Mouse (Mus musculus) lung, embryonic 16.5 days (tissue): Measurements from ENCODE around the gene Pafah2. TPM values are rescaled to one million over a fixed set of nuclear protein-coding genes. Genes with fewer than 3 reads are reported as not detected.

Experiments used
- ATAC-seq: fragments of 200-750 bp; cut with Nextera tagmentation; 2 replicates; pipeline ENCODE4 v1.8.0; 2017; ENCODE audit warnings: low read depth, mild to moderate bottlenecking, moderate library complexity
- H3K27ac ChIP-seq: fragments of 300-500 bp; sonication (generic); 2 replicates; pipeline ENCODE4 v1.5.1; 2014; ENCODE audit warnings: mild to moderate bottlenecking, control low read depth, low read length
- H3K27me3 ChIP-seq: fragments of 300-500 bp; sonication (generic); 2 replicates; pipeline ENCODE4 v1.6.1; 2014; ENCODE audit warnings: low read depth, low read length, mixed read lengths; ENCODE audit not compliant: control insufficient read depth, insufficient read depth
- H3K36me3 ChIP-seq: fragments of 300-500 bp; sonication (generic); 2 replicates; pipeline ENCODE4 v1.6.1; 2014; ENCODE audit warnings: low read length; ENCODE audit not compliant: control insufficient read depth, insufficient read depth
- H3K4me1 ChIP-seq: fragments of 300-500 bp; sonication (generic); replicated peaks from 2 replicates; pipeline ENCODE4 v1.6.1; 2014; ENCODE audit warnings: low read length, mixed read lengths; ENCODE audit not compliant: control insufficient read depth, insufficient read depth
- H3K4me2 ChIP-seq: fragments of 300-500 bp; sonication (generic); 2 replicates; pipeline ENCODE4 v1.6.1; 2014; ENCODE audit warnings: low read depth, low read length, control low read depth
- H3K4me3 ChIP-seq: fragments of 300-500 bp; sonication (generic); 2 replicates; pipeline ENCODE4 v1.5.1; 2014; ENCODE audit warnings: mild to moderate bottlenecking, low read length, control low read depth
- H3K9ac ChIP-seq: fragments of 300-500 bp; sonication (generic); 2 replicates; pipeline ENCODE4 v1.6.1; 2014; ENCODE audit warnings: low read length, control low read depth
- H3K9me3 ChIP-seq: fragments of 300-500 bp; sonication (generic); 2 replicates; pipeline ENCODE4 v1.6.1; 2016; ENCODE audit warnings: low read length; ENCODE audit not compliant: control insufficient read depth
- WGBS: fragments of 180-500 bp; shearing (Covaris S2); extraction: QIAGEN DNeasy Blood & Tissue Kit; methylation state at CpG from one replicate; pipeline ENCODE4 v1.1.7; 2014; 5-methylcytosine and 5-hydroxymethylcytosine counted together
- polyA plus RNA-seq: library from polyadenylated mRNA; unstranded; fragments of >200 nt; fragmentation: Nextera tagmentation; extraction: Ambion mirVana; gene quantifications from 2 replicates; pipeline ENCODE4 v1.2.1, GENCODE M21; 2015

Gene Pafah2
- polyA plus RNA-seq, 1 experiment from 2014 or later: 14.3 TPM

GRCm38 (mm10) chr4:134388397-134388796 is 7.7 kb upstream of the Pafah2 start:
- Histone ChIP-seq H3K4me3 (no peak overlapping the region), H3K9me3 (no peaks in the 10 kb centered on the region), H3K4me2 (no peak overlapping the region), H3K36me3 (no peaks in the 10 kb centered on the region), H3K27me3 (no peaks in the 10 kb centered on the region), H3K4me1 (peaks cover 3% of the 10 kb centered on the region), H3K9ac (no peak overlapping the region), H3K27ac (no peak overlapping the region)
- ATAC-seq: no peak
- WGBS: 8% methylated on average over 5 of the region's 5 CpGs

- Histone ChIP-seq H3K9me3 (no peaks in the 10 kb centered on the region), H3K27me3 (no peaks in the 10 kb centered on the region), H3K4me1 (peaks cover 3% of the 10 kb centered on the region), H3K36me3 (no peaks in the 10 kb centered on the region), H3K27ac (no peak overlapping the region), H3K9ac (no peak overlapping the region), H3K4me2 (no peak overlapping the region), H3K4me3 (no peak overlapping the region)
- no peak for ATAC-seq
- WGBS: 96% methylated on average over 1 of the region's 1 CpGs
Observed at GRCm38 (mm10) chr4:134391636-134392035, 4.5 kb upstream of the Pafah2 start.

GRCm38 (mm10) chr4:134392595-134392994 is 3.5 kb upstream of the Pafah2 start:
- H3K27ac ChIP-seq: peak overlapping the region; percentile 59

DNA sequence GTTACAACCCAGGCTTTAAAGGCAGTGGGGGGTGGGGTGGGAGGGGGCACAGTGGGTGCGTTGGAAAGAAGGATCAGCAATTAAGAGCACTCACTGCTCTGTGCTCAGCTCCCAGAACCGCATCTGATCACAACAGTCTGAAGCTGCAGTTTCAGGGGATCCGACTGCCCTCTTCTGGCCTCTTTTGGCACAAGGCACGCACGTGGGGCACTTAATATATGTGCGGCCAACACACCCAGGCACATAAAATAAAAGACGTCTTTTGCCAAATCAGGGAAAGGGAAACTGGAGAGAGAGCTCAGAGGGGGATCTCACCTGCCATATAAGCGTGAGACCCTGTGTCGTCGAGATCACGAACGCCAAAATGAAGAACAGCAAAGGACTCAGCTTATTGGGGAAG is 3.1 kb upstream of the Pafah2 start:
- no peak for ATAC-seq
- Histone ChIP-seq H3K27ac (no peak overlapping the region), H3K9me3 (no peaks in the 10 kb centered on the region), H3K9ac (no peak overlapping the region), H3K4me2 (0 out of 2 replicates have a peak overlapping the region, but pooled peaks have one; percentile 5), H3K4me1 (peaks cover 9% of the 10 kb centered on the region), H3K36me3 (no peaks in the 10 kb centered on the region), H3K27me3 (no peaks in the 10 kb centered on the region), H3K4me3 (no peak overlapping the region)
- 12% methylated on average over 12 of the region's 12 CpGs for WGBS

More at GRCm38 (mm10) chr4:134392595-134392994, 3.5 kb upstream of the Pafah2 start:
- Histone ChIP-seq H3K4me1 (peaks cover 9% of the 10 kb centered on the region), H3K4me3 (no peak overlapping the region), H3K4me2 (peak overlapping the region; percentile 30; the same call in 1 of the 2 replicates), H3K36me3 (no peaks in the 10 kb centered on the region), H3K9me3 (no peaks in the 10 kb centered on the region), H3K27me3 (no peaks in the 10 kb centered on the region), H3K9ac (no peak overlapping the region)
- 11% methylated on average over 8 of the region's 8 CpGs for WGBS
- peak; percentile 50; the same call in 1 of the 2 replicates for ATAC-seq

- WGBS: 90% methylated on average over 7 of the region's 7 CpGs
- Histone ChIP-seq H3K9me3 (no peaks in the 10 kb centered on the region), H3K4me1 (peaks cover 9% of the 10 kb centered on the region), H3K4me2 (no peak overlapping the region), H3K4me3 (no peak overlapping the region), H3K27me3 (no peaks in the 10 kb centered on the region), H3K27ac (no peak overlapping the region), H3K36me3 (no peaks in the 10 kb centered on the region), H3K9ac (no peak overlapping the region)
- no peak for ATAC-seq
Observed at GRCm38 (mm10) chr4:134395142-134395541, 978 bp upstream of the Pafah2 start.

- peak overlapping the region; percentile 93 for H3K27ac ChIP-seq
- H3K27me3 ChIP-seq: no peaks in the 10 kb centered on the region
- no peaks in the 10 kb centered on the region for H3K36me3 ChIP-seq
- no peaks in the 10 kb centered on the region for H3K9me3 ChIP-seq
- 14% methylated on average over 7 of the region's 7 CpGs for WGBS
- H3K4me1 ChIP-seq: peaks cover 15% of the 10 kb centered on the region
- H3K9ac ChIP-seq: peak overlapping the region; percentile 40
- H3K4me2 ChIP-seq: peak overlapping the region; percentile 93
- peak overlapping the region; percentile 70 for H3K4me3 ChIP-seq
- ATAC-seq: peak; percentile 36; the same call in 1 of the 2 replicates
Observed at GRCm38 (mm10) chr4:134397121-134397520, 1.0 kb downstream of the Pafah2 start.

GRCm38 (mm10) chr4:134397732-134398131 is 1.6 kb downstream of the Pafah2 start:
- H3K4me1 ChIP-seq: peaks cover 19% of the 10 kb centered on the region
- no peak for ATAC-seq
- H3K9me3 ChIP-seq: no peaks in the 10 kb centered on the region
- 80% methylated on average over 9 of the region's 9 CpGs for WGBS
- peak overlapping the region; percentile 93 for H3K27ac ChIP-seq
- no peaks in the 10 kb centered on the region for H3K36me3 ChIP-seq
- H3K27me3 ChIP-seq: no peaks in the 10 kb centered on the region
- no peak overlapping the region for H3K4me3 ChIP-seq
- H3K9ac ChIP-seq: no peak overlapping the region
- peak overlapping the region; percentile 93 for H3K4me2 ChIP-seq

DNA sequence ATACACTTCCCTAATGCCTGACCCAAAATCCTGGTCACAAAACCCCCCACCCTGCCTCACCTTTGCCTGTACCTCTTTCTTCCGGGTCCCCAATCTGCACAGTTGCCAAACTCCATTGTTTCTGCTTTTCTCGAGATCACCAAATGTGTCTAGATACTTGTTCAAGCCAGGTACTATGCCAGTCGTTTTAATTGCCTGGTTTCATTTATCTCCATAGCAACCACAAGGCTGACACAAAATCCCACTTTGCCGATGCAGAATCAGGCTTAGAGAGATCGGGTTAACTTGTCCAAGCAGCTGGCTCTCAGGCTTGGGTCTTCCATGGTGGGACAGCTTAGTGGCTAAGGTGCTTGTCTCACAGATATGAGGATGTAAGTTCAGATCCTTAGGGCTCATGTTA is 4.1 kb downstream of the Pafah2 start:
- Histone ChIP-seq H3K27ac (no peak overlapping the region), H3K4me3 (no peak overlapping the region), H3K9me3 (no peaks in the 10 kb centered on the region), H3K4me2 (no peak overlapping the region), H3K4me1 (peaks cover 21% of the 10 kb centered on the region), H3K36me3 (no peaks in the 10 kb centered on the region), H3K9ac (no peak overlapping the region), H3K27me3 (no peaks in the 10 kb centered on the region)
- no peak for ATAC-seq
- WGBS: 29% methylated on average over 5 of the region's 5 CpGs

GRCm38 (mm10) chr4:134401181-134401661 is 5.1 kb downstream of the Pafah2 start:
- 4% methylated on average over 19 of the region's 19 CpGs for WGBS

More at GRCm38 (mm10) chr4:134401181-134401661, 5.1 kb downstream of the Pafah2 start:
- H3K9ac ChIP-seq: peak overlapping the region; percentile 53
- H3K4me1 ChIP-seq: peaks cover 21% of the 10 kb centered on the region
- peak overlapping the region; percentile 77 for H3K4me2 ChIP-seq
- peak overlapping the region; percentile 41 for H3K4me3 ChIP-seq
- ATAC-seq: peak; percentile 71
- H3K36me3 ChIP-seq: no peaks in the 10 kb centered on the region
- no peak overlapping the region for H3K27ac ChIP-seq
- no peaks in the 10 kb centered on the region for H3K27me3 ChIP-seq
- no peaks in the 10 kb centered on the region for H3K9me3 ChIP-seq
